Mouse (Mus musculus) ES-Bruce4 (cell line): ENCODE results near the gene Flot1.

ENCODE experiments used
- CTCF ChIP-seq: IDR thresholded peaks from one replicate; pipeline ENCODE4 v1.8.1; 2011; ENCODE audit warnings: low read depth, low read length
- EP300 ChIP-seq: IDR thresholded peaks from 2 replicates; pipeline ENCODE4 v1.6.1; 2011; ENCODE audit warnings: low read depth, low read length; ENCODE audit not compliant: insufficient read depth
- POLR2A ChIP-seq: IDR thresholded peaks from one replicate; pipeline ENCODE4 v1.8.1; 2011; ENCODE audit warnings: low read length; ENCODE audit not compliant: insufficient read depth

- TF ChIP-seq CTCF (no peak), POLR2A (no peak), EP300 (no peak)
Observed at GRCm38 (mm10) chr17:35874721-35875120, 51.7 kb downstream of the Flot1 start.
